In the genomic region with DNA sequence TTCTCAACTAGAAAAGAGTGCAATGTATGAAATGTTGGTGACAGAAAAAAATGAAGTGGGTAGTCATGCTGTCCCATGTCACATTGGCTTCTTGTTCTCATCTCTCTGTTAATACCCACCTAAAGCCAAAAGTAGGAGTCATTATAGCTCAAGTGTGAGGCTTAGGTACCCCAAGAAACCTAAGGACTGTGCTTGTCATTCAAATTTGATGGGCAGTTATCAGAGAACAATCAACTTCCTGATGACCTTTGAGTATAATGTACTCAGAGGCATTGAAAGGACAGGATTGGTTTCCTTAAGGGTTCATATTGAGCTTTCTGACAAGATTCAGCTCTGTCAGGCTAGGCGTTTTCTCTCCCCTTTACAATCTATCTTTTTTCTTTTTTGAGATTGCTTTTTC, we compare ENCODE assay signal across 26 mouse cellular contexts.
"Had no signal": no experiment of that assay in that cellular context is flagged by ENCODE, and none has a peak within 500 bp of the region (broad histone marks: within the 10 kb centered on the region; RNA-seq: fewer than 3 reads in every experiment).

No protein-coding gene starts in this region.

- H3K4me2 ChIP-seq: heart, embryonic 11.5 days; heart, embryonic 13.5 days; heart, embryonic 15.5 days; hindbrain, embryonic 13.5 days; hindbrain, embryonic 15.5 days; intestine, embryonic 15.5 days; limb, embryonic 13.5 days; limb, embryonic 15.5 days; liver, embryonic 11.5 days had no signal

- H3K27me3 ChIP-seq: heart, embryonic 13.5 days; heart, embryonic 15.5 days; hindbrain, embryonic 13.5 days; hindbrain, embryonic 15.5 days; intestine, embryonic 15.5 days; limb, embryonic 13.5 days; limb, embryonic 15.5 days had no signal

- H3K36me3 ChIP-seq: heart, embryonic 13.5 days; heart, embryonic 15.5 days; hindbrain, embryonic 13.5 days; hindbrain, embryonic 15.5 days; intestine, embryonic 15.5 days; limb, embryonic 13.5 days; limb, embryonic 15.5 days had no signal

- H3K9me3 ChIP-seq: heart, embryonic 15.5 days; hindbrain, embryonic 13.5 days; hindbrain, embryonic 15.5 days; intestine, embryonic 15.5 days; limb, embryonic 13.5 days; limb, embryonic 15.5 days had no signal

- H3K27ac ChIP-seq: heart, embryonic 13.5 days; heart, embryonic 15.5 days; hindbrain, embryonic 13.5 days; hindbrain, embryonic 15.5 days; hindbrain, postnatal 0 days; intestine, embryonic 15.5 days; limb, embryonic 13.5 days; limb, embryonic 15.5 days had no signal

- DNase-seq: gastrocnemius, postnatal 14 days; gastrocnemius, postnatal 36 days; heart, adult 11 months; heart, adult 2 months; heart, postnatal 14 days; heart, postnatal 36 days; kidney, adult 18-20 months; kidney, adult 8-10 months; kidney, postnatal 10 days; kidney, postnatal 25 days; kidney, postnatal 4 days; layer of hippocampus, adult 9-11 months; layer of hippocampus, postnatal 36 days; left cerebral cortex, postnatal 4 days had no signal

- H3K4me3 ChIP-seq: heart, adult 2 months; heart, embryonic 13.5 days; heart, embryonic 15.5 days; hindbrain, embryonic 13.5 days; hindbrain, embryonic 15.5 days; intestine, embryonic 15.5 days; limb, embryonic 13.5 days; limb, embryonic 15.5 days had no signal

- ATAC-seq: hindbrain, postnatal 0 days; inflammation-experienced regulatory T-cells, adult 6 months; intestine, embryonic 15.5 days; intestine, postnatal 0 days had no signal

- H3K9ac ChIP-seq: heart, embryonic 13.5 days; heart, embryonic 15.5 days; hindbrain, embryonic 13.5 days; hindbrain, embryonic 15.5 days; intestine, embryonic 15.5 days; limb, embryonic 13.5 days; limb, embryonic 15.5 days had no signal

- H3K4me1 ChIP-seq: heart, embryonic 15.5 days; hindbrain, embryonic 15.5 days had no signal
